Mouse (Mus musculus): ENCODE measurements around the gene Olfr608. TPM values are rescaled to one million over a fixed set of nuclear protein-coding genes. Genes with fewer than 3 reads are reported as not detected.
"Not testable (repeated sequence)": the region's sequence is repeated elsewhere in the genome, so short reads cannot be mapped to it uniquely, and the experiment has no call there.

Gene Olfr608
- polyA plus RNA-seq (2011; ENCODE audit: insufficient read length, low read depth, missing spikeins), result not detected in 2 replicates

DNA sequence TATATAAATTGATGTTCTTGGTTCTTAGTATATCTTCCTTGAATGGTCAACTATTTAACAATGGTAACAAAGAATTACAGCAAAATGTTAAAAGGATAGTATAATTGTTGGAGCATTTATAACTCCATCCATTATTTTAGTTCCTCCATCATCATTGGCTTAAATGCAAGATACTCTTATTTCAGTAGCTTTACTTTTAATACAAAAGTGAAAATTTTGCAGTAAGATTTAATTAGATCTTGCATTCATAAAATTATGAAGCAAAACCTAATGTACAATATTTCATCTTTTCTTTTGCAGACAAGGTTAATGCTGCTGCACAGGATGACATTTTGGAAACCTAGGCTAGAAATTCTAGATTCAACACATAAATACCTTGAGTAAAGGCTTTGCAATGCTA lies at the start of gene Olfr608:
Gene Olfr608, plus strand, starts transcription at position 301 of the 400 bp plus-strand sequence.
- H3K4me3 ChIP-seq (ENCODE audit: insufficient read depth, low read length), result no peak within 1 kb of the TSS
- TF ChIP-seq CTCF (IDR thresholded peaks at IDR 0.05; ENCODE audit: borderline replicate concordance, insufficient read depth, low read length), result no peak
- H3K4me1 ChIP-seq (ENCODE audit: control insufficient read depth, insufficient read depth, low read length), result no peaks in the 10 kb centered on the region
- no peak within 1 kb of the TSS for H3K27ac ChIP-seq (ENCODE audit: insufficient read depth, low read length)

DNA sequence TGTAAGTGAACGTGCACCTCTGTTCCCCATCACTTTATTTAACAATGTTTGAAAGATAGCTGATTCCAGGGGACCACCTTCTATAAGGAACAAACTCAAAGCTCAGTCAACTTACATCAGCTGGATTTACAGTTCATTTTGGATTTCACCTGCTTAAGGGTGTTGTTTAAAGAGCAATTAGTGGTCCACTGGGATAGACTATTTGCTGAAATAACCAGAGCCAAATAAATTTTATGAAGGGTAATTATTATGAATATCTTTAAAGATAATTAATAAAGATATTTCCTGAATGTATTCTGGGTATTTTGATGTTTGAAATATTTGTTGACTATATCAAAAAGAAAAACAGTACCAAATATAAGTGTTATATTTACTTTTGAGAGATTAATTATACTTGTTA lies 24.3 kb upstream of the Olfr608 start, which contains the start of gene Olfr605:
Gene Olfr605, minus strand, starts transcription at position 101 of the 400 bp plus-strand sequence.
- no peak within 1 kb of the TSS for H3K4me3 ChIP-seq (ENCODE audit: insufficient read depth, low read length)
- no peak within 1 kb of the TSS for H3K27ac ChIP-seq (ENCODE audit: insufficient read depth, low read length)
- H3K4me1 ChIP-seq (ENCODE audit: control insufficient read depth, insufficient read depth, low read length), result no peaks in the 10 kb centered on the region
- TF ChIP-seq CTCF (IDR thresholded peaks at IDR 0.05; ENCODE audit: borderline replicate concordance, insufficient read depth, low read length), result no peak
- TF ChIP-seq POLR2A (IDR thresholded peaks at IDR 0.05; ENCODE audit: low read depth, low read length), result no peak

DNA sequence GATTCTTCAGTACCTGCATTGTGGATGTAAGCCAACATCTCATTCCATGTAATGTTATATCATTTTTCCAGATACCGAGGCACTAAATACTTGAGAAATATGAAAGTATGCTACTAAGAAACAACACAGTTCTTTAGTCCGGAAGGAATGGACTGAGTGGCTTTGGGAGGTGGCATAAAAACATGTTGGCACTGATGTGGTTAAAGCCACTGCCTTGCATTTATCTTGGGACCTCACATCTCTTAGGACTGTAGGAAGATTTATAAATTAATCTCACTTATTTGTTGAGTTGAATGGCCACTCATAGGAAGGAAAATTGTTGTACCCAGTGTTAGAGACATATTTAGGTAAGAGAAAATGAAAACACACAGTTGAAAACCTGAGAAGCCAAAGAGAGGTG lies 20.9 kb upstream of the Olfr608 start, which contains the start of gene Olfr606:
Gene Olfr606, plus strand, starts transcription at position 301 of the 400 bp plus-strand sequence.
- no peaks in the 10 kb centered on the region for H3K4me1 ChIP-seq (ENCODE audit: control insufficient read depth, insufficient read depth, low read length)
- TF ChIP-seq POLR2A (IDR thresholded peaks at IDR 0.05; ENCODE audit: low read depth, low read length) (no peak), CTCF (IDR thresholded peaks at IDR 0.05; ENCODE audit: borderline replicate concordance, insufficient read depth, low read length) (no peak)
- H3K4me3 ChIP-seq (ENCODE audit: insufficient read depth, low read length), result no peak within 1 kb of the TSS
- no peak within 1 kb of the TSS for H3K27ac ChIP-seq (ENCODE audit: insufficient read depth, low read length)

DNA sequence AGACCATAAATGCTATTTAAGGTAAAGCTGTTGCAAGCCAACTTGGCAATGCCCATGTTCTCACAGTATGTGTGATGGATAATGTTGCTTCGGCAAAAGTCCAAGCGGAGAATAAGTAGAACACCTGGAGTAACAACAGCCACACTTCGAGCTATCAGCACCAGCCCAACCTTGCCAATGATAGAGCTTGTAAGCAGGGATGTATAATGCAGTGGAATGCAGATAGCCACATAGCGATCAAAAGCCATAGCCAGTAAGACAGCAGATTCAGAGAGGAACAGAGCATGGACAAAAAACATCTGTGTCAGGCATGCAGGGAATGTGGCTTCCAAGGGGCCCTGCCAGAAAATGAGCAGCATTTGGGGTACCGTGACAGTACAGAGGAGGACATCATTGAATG lies 9.1 kb upstream of the Olfr608 start:
- no peak for TF ChIP-seq CTCF (IDR thresholded peaks at IDR 0.05; ENCODE audit: borderline replicate concordance, insufficient read depth, low read length)
- no peak for TF ChIP-seq POLR2A (IDR thresholded peaks at IDR 0.05; ENCODE audit: low read depth, low read length)
- Histone ChIP-seq H3K4me1 (ENCODE audit: control insufficient read depth, insufficient read depth, low read length) (no peaks in the 10 kb centered on the region), H3K4me3 (ENCODE audit: insufficient read depth, low read length) (no peak overlapping the region), H3K27ac (ENCODE audit: insufficient read depth, low read length) (no peak overlapping the region)

DNA sequence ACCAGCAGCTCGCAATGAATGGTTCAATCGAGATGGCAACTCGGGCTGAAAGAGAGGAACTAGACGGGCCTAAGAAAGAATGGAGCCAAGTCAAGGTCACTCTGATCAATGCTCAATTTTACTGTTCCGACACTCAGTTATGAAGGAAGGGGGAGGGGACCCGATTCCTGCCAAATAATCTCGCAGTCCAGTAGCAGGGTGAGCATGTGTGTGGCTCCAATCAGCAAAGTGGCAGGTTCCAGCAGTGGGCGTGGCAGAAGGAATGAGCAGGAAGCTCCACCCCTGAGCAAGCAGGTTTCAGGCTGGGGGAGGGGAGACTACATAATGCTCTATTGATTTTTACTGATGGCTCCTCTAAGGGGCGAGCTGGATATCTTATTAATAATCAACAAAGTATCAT lies 7.4 kb downstream of the Olfr608 start:
- H3K4me3 ChIP-seq (ENCODE audit: insufficient read depth, low read length); H3K27ac ChIP-seq (ENCODE audit: insufficient read depth, low read length): not testable (repeated sequence)

DNA sequence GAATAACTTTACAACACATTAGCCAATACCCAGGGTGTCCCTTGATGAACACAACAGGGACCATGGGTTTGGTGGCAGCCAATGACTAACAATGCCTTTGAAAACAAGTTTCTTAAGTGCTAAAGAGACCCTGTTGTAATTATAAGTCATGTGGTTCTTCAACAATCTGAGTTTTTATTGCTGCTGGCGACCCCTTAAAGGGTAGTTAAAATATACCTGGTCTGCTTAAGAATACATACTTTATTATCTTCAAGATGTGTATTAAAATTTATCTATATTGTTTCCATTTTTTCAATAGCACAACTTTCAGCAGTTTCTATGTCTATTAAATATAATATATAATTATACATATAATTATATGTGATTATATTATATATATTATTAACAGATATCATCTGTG lies 28.3 kb downstream of the Olfr608 start, which contains the start of gene Olfr609:
Gene Olfr609, minus strand, starts transcription at position 101 of the 400 bp plus-strand sequence.
- no peak for TF ChIP-seq POLR2A (IDR thresholded peaks at IDR 0.05; ENCODE audit: low read depth, low read length)
- no peak for TF ChIP-seq CTCF (IDR thresholded peaks at IDR 0.05; ENCODE audit: borderline replicate concordance, insufficient read depth, low read length)
- Histone ChIP-seq H3K4me1 (ENCODE audit: control insufficient read depth, insufficient read depth, low read length) (no peaks in the 10 kb centered on the region), H3K27ac (ENCODE audit: insufficient read depth, low read length) (no peak within 1 kb of the TSS), H3K4me3 (ENCODE audit: insufficient read depth, low read length) (no peak within 1 kb of the TSS)

More for the DNA sequence above, 7.4 kb downstream of the Olfr608 start:
- H3K4me1 ChIP-seq (ENCODE audit: control insufficient read depth, insufficient read depth, low read length), result not testable (repeated sequence)

DNA sequence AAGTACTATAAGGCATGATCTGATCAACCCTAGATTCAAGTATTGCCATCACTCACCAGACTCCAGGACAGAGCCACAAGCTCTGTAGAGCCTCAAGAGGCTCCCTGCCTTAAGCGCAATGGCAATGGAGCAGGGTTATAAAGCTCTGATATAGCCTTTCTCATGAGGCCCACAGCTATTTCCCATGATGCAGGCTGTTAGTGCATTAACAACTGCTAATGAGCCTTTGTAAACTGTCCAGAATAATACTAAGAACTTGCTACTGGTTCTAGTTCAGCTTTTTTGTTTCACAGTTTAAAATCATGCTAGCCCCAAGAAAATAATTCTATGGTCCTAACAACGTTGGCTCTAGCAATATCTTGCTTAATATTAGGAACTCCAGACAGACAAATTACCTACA lies 42.3 kb downstream of the Olfr608 start, which contains the start of gene Olfr610:
Gene Olfr610, minus strand, starts transcription at position 101 of the 400 bp plus-strand sequence.
- H3K4me3 ChIP-seq (ENCODE audit: insufficient read depth, low read length), result no peak within 1 kb of the TSS
- H3K27ac ChIP-seq (ENCODE audit: insufficient read depth, low read length), result no peak within 1 kb of the TSS
- no peaks in the 10 kb centered on the region for H3K4me1 ChIP-seq (ENCODE audit: control insufficient read depth, insufficient read depth, low read length)
- no peak for TF ChIP-seq CTCF (IDR thresholded peaks at IDR 0.05; ENCODE audit: borderline replicate concordance, insufficient read depth, low read length)
- TF ChIP-seq POLR2A (IDR thresholded peaks at IDR 0.05; ENCODE audit: low read depth, low read length), result no peak

DNA sequence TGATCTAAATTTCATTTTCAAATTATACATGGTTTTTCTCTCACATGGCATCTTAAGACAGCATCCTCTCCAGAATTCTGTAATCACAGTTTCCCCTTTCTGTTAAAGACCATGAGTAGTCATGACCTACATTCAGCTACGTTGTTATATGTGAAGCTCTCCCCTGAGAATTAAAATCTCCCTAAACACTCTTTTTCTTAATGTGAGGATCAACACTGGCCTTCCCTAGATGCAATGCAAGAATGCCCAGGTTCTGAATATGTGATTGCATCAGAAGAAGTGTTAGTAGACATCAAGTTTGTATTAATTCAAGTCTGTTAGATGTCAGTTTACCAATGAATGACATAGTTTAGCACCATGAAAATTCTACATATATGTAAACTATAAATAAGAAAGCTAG lies 51.1 kb downstream of the Olfr608 start, which contains the start of gene Olfr611:
Gene Olfr611, minus strand, starts transcription at position 101 of the 400 bp plus-strand sequence.
- H3K4me3 ChIP-seq (ENCODE audit: insufficient read depth, low read length); H3K4me1 ChIP-seq (ENCODE audit: control insufficient read depth, insufficient read depth, low read length); H3K27ac ChIP-seq (ENCODE audit: insufficient read depth, low read length): not testable (repeated sequence)

Other genes with a start within 250 kb of the Olfr608 start
- not detected in 2 replicates for gene Usp17ld, start 217.4 kb upstream of the Olfr608 start, polyA plus RNA-seq (2011; ENCODE audit: insufficient read length, low read depth, missing spikeins)
- not detected in 2 replicates for gene Olfr596, start 164.2 kb upstream of the Olfr608 start, polyA plus RNA-seq (2011; ENCODE audit: insufficient read length, low read depth, missing spikeins)
- not detected in 2 replicates for gene Olfr597, start 153.6 kb upstream of the Olfr608 start, polyA plus RNA-seq (2011; ENCODE audit: insufficient read length, low read depth, missing spikeins)
- gene Olfr598, start 146.3 kb upstream of the Olfr608 start, polyA plus RNA-seq (2011; ENCODE audit: insufficient read length, low read depth, missing spikeins), result not detected in 2 replicates
- not detected in 2 replicates for gene Olfr599, start 134.0 kb upstream of the Olfr608 start, polyA plus RNA-seq (2011; ENCODE audit: insufficient read length, low read depth, missing spikeins)
- not detected in 2 replicates for gene Olfr600, start 120.2 kb upstream of the Olfr608 start, polyA plus RNA-seq (2011; ENCODE audit: insufficient read length, low read depth, missing spikeins)
- not detected in 2 replicates for gene Olfr601, start 107.2 kb upstream of the Olfr608 start, polyA plus RNA-seq (2011; ENCODE audit: insufficient read length, low read depth, missing spikeins)
- gene Olfr603, start 83.7 kb upstream of the Olfr608 start, polyA plus RNA-seq (2011; ENCODE audit: insufficient read length, low read depth, missing spikeins), result not detected in 2 replicates
- gene Usp17lc, start 54.8 kb upstream of the Olfr608 start, polyA plus RNA-seq (2011; ENCODE audit: insufficient read length, low read depth, missing spikeins), result not detected in 2 replicates
- not detected in 2 replicates for gene Olfr605, start 24.4 kb upstream of the Olfr608 start, polyA plus RNA-seq (2011; ENCODE audit: insufficient read length, low read depth, missing spikeins)
- not detected in 2 replicates for gene Olfr606, start 20.8 kb upstream of the Olfr608 start, polyA plus RNA-seq (2011; ENCODE audit: insufficient read length, low read depth, missing spikeins)
- gene Olfr607, start 5.7 kb upstream of the Olfr608 start, polyA plus RNA-seq (2011; ENCODE audit: insufficient read length, low read depth, missing spikeins), result not detected in 2 replicates
- not detected in 2 replicates for gene Olfr609, start 28.2 kb downstream of the Olfr608 start, polyA plus RNA-seq (2011; ENCODE audit: insufficient read length, low read depth, missing spikeins)
- not detected in 2 replicates for gene Olfr610, start 42.2 kb downstream of the Olfr608 start, polyA plus RNA-seq (2011; ENCODE audit: insufficient read length, low read depth, missing spikeins)
- not detected in 2 replicates for gene Olfr611, start 51.0 kb downstream of the Olfr608 start, polyA plus RNA-seq (2011; ENCODE audit: insufficient read length, low read depth, missing spikeins)
- gene Olfr612, start 72.8 kb downstream of the Olfr608 start, polyA plus RNA-seq (2011; ENCODE audit: insufficient read length, low read depth, missing spikeins), result not detected in 2 replicates
- gene Olfr613, start 78.2 kb downstream of the Olfr608 start, polyA plus RNA-seq (2011; ENCODE audit: insufficient read length, low read depth, missing spikeins), result not detected in 2 replicates
- gene Olfr615, start 86.2 kb downstream of the Olfr608 start, polyA plus RNA-seq (2011; ENCODE audit: insufficient read length, low read depth, missing spikeins), result not detected in 2 replicates
- not detected in 2 replicates for gene Olfr616, start 99.3 kb downstream of the Olfr608 start, polyA plus RNA-seq (2011; ENCODE audit: insufficient read length, low read depth, missing spikeins)
- gene Olfr617, start 103.2 kb downstream of the Olfr608 start, polyA plus RNA-seq (2011; ENCODE audit: insufficient read length, low read depth, missing spikeins), result not detected in 2 replicates
- gene Olfr618, start 120.2 kb downstream of the Olfr608 start, polyA plus RNA-seq (2011; ENCODE audit: insufficient read length, low read depth, missing spikeins), result not detected in 2 replicates
- not detected in 2 replicates for gene Olfr619, start 130.7 kb downstream of the Olfr608 start, polyA plus RNA-seq (2011; ENCODE audit: insufficient read length, low read depth, missing spikeins)
- gene Olfr620, start 142.7 kb downstream of the Olfr608 start, polyA plus RNA-seq (2011; ENCODE audit: insufficient read length, low read depth, missing spikeins), result not detected in 2 replicates
- not detected in 2 replicates for gene Olfr622, start 172.8 kb downstream of the Olfr608 start, polyA plus RNA-seq (2011; ENCODE audit: insufficient read length, low read depth, missing spikeins)
- gene Olfr623, start 193.8 kb downstream of the Olfr608 start, polyA plus RNA-seq (2011; ENCODE audit: insufficient read length, low read depth, missing spikeins), result not detected in 2 replicates
- gene Olfr624, start 201.3 kb downstream of the Olfr608 start, polyA plus RNA-seq (2011; ENCODE audit: insufficient read length, low read depth, missing spikeins), result not detected in 2 replicates
- not detected in 2 replicates for gene Olfr625-ps1, start 212.8 kb downstream of the Olfr608 start, polyA plus RNA-seq (2011; ENCODE audit: insufficient read length, low read depth, missing spikeins)
- gene Olfr243, start 244.8 kb downstream of the Olfr608 start, polyA plus RNA-seq (2011; ENCODE audit: insufficient read length, low read depth, missing spikeins), result not detected in 2 replicates

Data from embryonic fibroblast, embryonic 13.5 days (primary cell).